Mouse (Mus musculus) cortical plate, adult 2 months (tissue): ENCODE measurements around the gene Abi3.

Experiments
- CTCF ChIP-seq: fragments of 200-500 bp; IDR thresholded peaks from 2 replicates; pipeline ENCODE4 v1.5.1; 2011; ENCODE audit warnings: mild to moderate bottlenecking, control low read depth, low read length; ENCODE audit not compliant: insufficient read depth; ENCODE audit errors: extremely low read depth
- POLR2A ChIP-seq: fragments of 200-500 bp; IDR thresholded peaks from 2 replicates; pipeline ENCODE4 v1.6.1; 2011; ENCODE audit warnings: mild to moderate bottlenecking, low read length, control low read depth; ENCODE audit not compliant: insufficient read depth; ENCODE audit errors: extremely low read depth

GRCm38 (mm10) chr11:95815412-95815811, 26.9 kb downstream of the Abi3 start:
- no peak for TF ChIP-seq CTCF
- TF ChIP-seq POLR2A: no peak
